Mouse (Mus musculus) embryonic fibroblast, embryonic 13.5 days (primary cell): ENCODE measurements around the gene Ints3.

Experiments used
- CTCF ChIP-seq: IDR thresholded peaks from 2 replicates; pipeline ENCODE4 v1.5.1; 2011; ENCODE audit warnings: mild to moderate bottlenecking, control low read depth, low read length, moderate library complexity, borderline replicate concordance; ENCODE audit not compliant: insufficient read depth
- POLR2A ChIP-seq: IDR thresholded peaks from 2 replicates; pipeline ENCODE4 v1.6.1; 2011; ENCODE audit warnings: low read depth, mild to moderate bottlenecking, control low read depth, low read length, moderate library complexity

DNA sequence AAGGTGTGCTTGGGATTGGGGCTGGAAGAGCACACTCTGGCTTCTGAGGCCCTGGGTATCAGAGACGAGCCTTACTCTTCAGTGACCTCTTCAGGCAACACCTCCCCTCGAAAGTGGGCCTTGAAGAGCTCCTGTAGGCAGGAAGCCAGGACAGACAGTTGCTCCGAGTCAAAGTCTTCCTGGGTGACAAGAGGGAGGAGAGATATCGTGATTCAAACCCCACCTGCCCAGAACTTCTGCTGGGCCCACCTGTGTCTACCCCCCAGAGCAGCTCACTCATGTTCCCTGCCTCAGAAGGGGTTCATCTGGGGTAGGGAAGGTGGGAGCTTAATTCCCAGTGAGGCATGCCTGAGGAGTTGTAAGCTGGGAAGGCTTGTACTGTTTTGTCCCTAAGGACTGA, 32.4 kb downstream of the Ints3 start:
- TF ChIP-seq CTCF (no peak), POLR2A (no peak)
